Mouse (Mus musculus) spleen, postnatal 14 days (tissue): ENCODE data around the gene Nfs1.
"Not testable (repeated sequence)": the region's sequence is repeated elsewhere in the genome, so short reads cannot be mapped to it uniquely, and the experiment has no call there.

Source experiments
- DNase-seq, 2 experiments: peaks; one replicate each; pipeline ENCODE4 v3.0.0; 2021 to 2022; ENCODE audit warnings: low spot score in 2 of 2

The Nfs1 gene

GRCm38 (mm10) chr2:156143953-156144724 lies at the start of gene Nfs1, which contains the start of gene Romo1:
Gene Nfs1 (minus strand): TSS chr2:156144186.
Gene Romo1 (plus strand): TSS chr2:156144039.
- DNase-seq, result peak; percentile 82 to 85

GRCm38 (mm10) chr2:156193066-156193862 lies 49.3 kb upstream of the Nfs1 start:
- DNase-seq, result no peak

DNA sequence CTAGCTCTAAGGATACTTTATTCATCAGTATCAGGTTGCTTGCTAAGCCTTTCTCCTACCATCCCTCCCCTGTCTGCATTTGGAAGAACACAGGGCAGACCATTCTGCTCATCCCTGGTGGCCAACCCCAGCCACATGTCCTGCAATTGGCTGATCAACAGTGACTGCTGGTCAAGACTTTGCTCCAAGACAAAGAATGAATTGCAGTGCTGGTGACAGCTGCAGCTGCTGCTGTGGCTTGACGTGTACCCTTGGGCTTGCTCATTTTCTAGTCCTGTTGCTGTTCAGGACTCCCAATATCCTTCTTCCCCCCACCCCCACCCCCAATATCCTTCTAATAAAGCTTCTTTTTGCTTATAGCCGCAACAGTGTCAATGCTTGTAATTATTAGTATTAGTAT lies 48.1 kb upstream of the Nfs1 start:
- no peak for DNase-seq

GRCm38 (mm10) chr2:156191540-156191939 lies 47.6 kb upstream of the Nfs1 start:
- no peak for DNase-seq

DNA sequence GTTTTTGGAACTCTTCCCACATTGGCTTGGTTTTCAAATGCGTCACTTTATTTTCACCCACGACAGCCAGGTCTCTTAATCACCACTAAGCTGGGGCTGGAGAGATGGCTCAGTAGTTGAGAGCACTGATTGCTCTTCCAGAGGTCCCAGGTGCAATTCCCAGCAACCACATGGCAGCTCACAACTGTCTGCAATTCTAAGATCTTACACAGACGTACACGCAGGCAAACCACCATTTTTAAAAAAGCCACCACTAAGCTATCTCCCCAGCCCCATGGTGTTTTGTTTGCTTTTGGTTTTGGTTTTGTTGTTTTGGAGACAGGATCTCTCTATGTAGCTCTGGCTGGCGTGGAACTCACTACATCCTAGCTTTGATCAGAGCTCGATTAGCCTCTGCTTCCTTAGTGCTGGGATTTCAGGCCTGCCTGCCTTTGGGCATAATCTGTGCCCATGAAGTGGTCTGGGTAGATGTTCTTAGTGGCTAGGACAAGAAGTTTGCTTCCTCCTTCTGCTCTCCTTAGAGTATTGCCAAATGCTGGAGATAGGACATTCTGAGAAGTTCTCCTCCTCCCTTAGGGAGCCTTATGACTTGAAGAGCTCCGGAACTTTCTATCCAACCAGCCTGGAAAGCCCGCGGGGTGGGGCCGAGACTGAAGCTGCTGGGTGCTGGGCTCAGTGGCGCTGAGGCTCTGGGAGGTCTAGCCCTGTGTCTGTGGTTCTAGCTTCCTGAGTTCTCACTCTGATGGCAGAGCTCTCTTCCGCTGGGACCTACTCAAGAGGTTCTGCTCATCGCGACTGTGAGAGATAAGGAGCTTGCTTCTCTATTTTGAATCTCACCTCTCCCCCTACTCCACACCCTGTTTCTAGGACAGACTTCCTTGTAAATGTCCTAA lies 46.3 kb upstream of the Nfs1 start:
- DNase-seq, result peak; percentile 34 to 35

- DNase-seq, result not testable (repeated sequence)
These were observed 45.3 kb upstream of the Nfs1 start for GRCm38 (mm10) chr2:156189241-156189640.

DNA sequence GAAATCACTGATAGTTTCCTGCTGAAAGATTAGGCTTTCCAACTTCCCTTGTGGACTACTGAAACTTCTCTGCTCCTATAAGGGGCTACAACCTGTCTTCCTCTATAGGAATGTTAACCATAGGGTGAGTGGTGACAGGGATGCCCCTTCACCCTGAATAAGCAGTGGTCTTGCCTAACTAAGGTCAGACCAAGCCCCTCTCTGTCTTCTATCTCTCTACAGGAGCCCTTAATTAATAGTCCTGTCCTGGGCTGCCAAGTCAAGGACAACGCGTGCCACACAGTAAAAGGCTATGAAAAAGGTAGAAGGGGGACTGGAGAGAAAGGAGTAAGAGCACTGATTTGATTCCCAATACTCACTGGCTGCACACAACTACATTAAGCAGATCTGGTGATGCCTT lies 37.6 kb upstream of the Nfs1 start:
- no peak for DNase-seq

DNA sequence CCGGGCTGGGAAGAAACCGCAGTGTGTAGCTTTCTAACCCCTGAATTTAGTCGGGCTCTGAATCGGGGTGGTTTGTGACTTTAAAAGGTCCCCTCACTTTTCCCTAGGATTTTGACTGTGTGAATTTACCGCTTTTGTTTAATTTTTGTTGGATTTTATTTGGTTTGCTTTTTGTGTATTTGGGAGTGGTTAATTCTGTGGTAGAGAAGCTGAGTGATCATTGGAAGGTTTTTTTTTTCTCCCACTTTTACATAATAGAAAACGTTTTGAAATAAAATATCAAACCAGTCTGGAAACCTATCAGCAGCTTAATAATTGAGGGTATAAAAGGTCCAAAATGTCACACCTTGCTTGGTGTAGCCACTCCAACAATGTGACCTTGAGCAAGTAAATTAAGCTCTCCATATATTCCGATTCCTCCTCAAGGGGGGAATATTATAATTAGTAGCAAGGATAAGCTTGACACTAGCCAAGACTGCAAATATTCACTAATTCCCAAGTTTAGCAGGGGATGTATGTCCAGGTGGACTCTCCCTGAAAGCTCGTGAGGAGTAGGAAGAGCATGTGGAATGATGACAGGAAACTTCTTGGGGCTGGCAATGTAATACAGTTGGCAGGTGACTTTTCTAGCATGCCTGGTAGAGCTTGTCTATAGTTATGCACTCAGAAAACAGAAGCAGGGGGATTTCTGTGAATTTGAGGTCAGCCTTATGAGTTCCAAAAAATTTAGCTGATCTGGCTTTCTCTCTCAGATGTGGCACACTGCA lies 37.0 kb upstream of the Nfs1 start:
- no peak for DNase-seq

- DNase-seq, result peak; percentile 99
These were observed 36.3 kb upstream of the Nfs1 start, which contains the start of gene Rbm39 for GRCm38 (mm10) chr2:156180094-156180821. Gene Rbm39 (minus strand): TSS chr2:156180238.

- DNase-seq, result no peak
These were observed 35.8 kb upstream of the Nfs1 start for GRCm38 (mm10) chr2:156179796-156180093.

GRCm38 (mm10) chr2:156179046-156179795 lies 35.2 kb upstream of the Nfs1 start:
- DNase-seq, result peak; percentile 69 to 79

GRCm38 (mm10) chr2:156177651-156178050 lies 33.7 kb upstream of the Nfs1 start:
- DNase-seq, result no peak

- DNase-seq, result no peak
These were observed 33.1 kb upstream of the Nfs1 start for GRCm38 (mm10) chr2:156177079-156177478.

DNA sequence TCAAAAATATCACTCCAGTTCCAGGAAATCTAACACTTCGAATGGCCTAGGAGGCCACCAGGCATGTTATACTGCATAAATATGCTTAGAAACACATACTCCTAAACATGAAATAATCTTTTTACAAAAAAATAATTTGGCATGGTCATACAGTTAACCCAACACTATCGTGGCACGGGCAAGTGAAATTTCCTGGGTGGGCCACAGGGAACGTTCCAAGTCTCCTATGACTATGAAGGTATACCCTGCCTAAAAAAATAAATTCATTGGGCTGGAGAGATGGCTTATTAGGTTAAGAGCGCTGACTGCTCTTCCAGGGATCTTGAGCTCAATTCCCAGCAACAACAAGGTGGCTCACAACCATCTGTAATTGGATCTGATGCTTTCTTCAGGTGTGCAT lies 22.6 kb upstream of the Nfs1 start:
- DNase-seq, result no peak

DNA sequence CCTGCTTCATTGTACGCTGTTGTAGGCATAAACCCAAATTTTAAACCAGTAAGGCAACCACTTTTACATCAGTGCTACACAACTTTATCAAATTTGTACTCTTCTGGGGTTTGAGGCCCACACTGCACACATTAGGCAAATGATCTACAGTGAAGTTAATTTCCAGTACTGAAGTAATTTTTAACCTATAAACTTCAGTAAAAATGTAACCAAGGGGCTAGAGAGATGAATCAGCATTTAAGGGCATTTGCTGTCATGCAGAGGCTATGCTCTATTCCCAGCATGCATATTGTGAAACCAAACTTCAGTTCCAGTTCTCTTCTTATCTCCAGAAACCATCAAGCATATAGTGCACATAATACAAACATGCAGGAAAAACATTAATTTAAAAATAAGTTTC lies 21.5 kb upstream of the Nfs1 start:
- no peak for DNase-seq

DNA sequence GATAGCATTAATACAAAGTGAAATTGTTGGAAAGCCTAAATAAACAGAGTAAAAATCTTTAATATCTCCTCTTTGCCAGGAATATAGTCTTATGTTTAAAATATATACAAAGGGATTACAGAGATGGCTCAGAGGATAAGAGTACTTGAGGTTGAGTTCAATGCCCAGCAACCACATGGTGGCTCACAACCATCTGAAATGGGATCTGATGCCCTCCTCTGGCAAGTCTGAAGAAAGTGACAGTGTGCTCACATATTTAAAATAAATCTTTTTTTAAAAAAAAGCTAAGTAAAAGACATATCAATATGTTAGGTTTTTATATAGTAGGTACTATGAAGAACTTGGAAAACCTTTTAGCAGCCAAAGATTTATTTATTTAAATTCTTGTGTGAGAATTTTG lies 7.6 kb upstream of the Nfs1 start:
- no peak for DNase-seq

- no peak for DNase-seq
These were observed 3.4 kb upstream of the Nfs1 start for GRCm38 (mm10) chr2:156147316-156147915.

DNA sequence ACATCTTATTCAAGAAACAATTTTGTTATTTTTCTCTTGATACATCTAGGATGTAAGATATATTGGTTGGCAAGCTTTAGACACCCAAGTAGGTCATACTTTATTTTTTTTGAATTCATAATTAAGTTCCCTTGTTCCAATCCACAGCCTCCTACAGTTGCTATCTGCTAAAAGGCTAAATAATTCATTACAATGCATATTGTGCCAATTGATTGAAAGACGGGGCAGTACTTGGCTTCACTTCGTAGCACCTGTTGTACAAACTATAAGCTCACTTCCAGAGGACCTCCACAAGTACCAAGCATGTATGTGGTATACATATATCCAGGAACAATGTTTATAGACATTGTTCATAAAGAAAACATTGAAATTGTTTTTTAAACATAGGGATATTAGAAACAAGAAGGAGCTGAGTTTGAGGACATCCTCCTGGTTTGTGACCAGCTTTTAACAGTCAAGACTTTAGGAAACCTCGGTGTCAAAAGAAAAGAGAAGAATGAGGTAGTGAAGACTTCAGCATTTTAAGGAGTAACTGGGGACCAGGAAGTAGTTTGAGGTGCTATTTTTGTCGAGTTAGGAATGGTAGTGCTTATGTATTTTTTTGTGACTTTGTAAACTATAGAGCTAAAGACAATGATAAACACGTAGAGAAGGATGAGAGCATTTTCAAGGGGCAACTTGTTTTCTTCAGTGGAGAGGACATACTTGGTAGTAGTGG lies 2.4 kb upstream of the Nfs1 start:
- no peak for DNase-seq
